Mouse (Mus musculus): ENCODE results near the gene Nkx2-1. TPM values are rescaled to one million over a fixed set of nuclear protein-coding genes. Genes with fewer than 3 reads are reported as not detected.

The Nkx2-1 gene
- not detected in 2 replicates for polyA plus RNA-seq (2012; rRNA removed)

GRCm38 (mm10) chr12:56536884-56537265 is at the start of gene Nkx2-1:
Nkx2-1 (minus strand) TSS chr12:56536908.
- WGBS: 2% methylated on average over 11 of the region's 11 CpGs
- DNase-seq (ENCODE audit: low read depth, low spot score): no peak

GRCm38 (mm10) chr12:56541068-56541467 is 4.4 kb upstream of the Nkx2-1 start:
- no peak for DNase-seq (ENCODE audit: low read depth, low spot score)
- WGBS: 2% methylated on average over 14 of the region's 14 CpGs

- no peak for DNase-seq (ENCODE audit: low read depth, low spot score)
- WGBS: 7% methylated on average over 10 of the region's 10 CpGs
Measured at GRCm38 (mm10) chr12:56540591-56540990, 3.9 kb upstream of the Nkx2-1 start.

DNA sequence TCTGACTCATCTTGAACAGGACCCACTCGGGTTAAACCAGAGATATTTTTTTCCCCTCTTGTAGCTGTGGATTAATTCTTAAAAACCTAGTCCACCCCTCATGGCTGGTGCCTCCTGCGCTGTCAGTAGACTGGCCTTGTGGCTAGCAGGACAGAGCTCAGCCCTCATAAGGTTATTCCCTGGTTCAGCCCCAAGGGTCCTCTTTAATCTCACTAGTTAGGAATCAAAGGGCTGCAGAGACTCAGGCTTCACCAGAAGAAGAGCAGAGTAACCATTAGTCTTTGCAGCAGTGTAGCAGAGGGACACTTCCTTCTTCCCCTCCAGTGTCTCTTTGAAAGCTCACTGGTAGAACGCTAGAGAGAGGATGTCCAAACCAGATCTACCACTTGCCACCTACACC is 1.9 kb upstream of the Nkx2-1 start:
- under 1% methylated on average over 3 of the region's 3 CpGs for WGBS

GRCm38 (mm10) chr12:56537931-56538330 is 1.2 kb upstream of the Nkx2-1 start:
- WGBS: 2% methylated on average over 6 of the region's 6 CpGs
- DNase-seq (ENCODE audit: low read depth, low spot score): no peak

More for the DNA sequence above, 1.9 kb upstream of the Nkx2-1 start:
- DNase-seq (ENCODE audit: low read depth, low spot score): no peak

DNA sequence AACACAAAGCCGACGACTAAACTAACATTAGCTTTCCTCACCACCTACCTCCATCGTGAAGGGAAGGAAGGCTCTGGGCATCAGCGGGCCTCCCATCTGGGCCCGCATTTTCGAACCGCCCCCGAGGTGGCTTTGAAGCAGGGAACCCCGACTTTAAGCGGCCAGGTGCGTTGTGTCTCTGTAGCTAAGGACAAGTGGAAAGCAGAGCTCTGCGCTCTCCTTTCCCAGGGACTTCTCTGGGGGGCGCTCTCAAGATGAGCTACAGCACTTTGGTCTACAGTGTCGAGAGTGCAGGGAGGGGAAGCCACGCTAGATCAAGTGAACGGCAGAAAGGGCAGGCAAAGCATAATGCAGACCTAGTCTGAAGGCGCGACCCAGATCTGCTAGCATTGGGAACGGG is 634 bp upstream of the Nkx2-1 start:
- no peak for DNase-seq (ENCODE audit: low read depth, low spot score)
- WGBS: 3% methylated on average over 19 of the region's 19 CpGs

DNA sequence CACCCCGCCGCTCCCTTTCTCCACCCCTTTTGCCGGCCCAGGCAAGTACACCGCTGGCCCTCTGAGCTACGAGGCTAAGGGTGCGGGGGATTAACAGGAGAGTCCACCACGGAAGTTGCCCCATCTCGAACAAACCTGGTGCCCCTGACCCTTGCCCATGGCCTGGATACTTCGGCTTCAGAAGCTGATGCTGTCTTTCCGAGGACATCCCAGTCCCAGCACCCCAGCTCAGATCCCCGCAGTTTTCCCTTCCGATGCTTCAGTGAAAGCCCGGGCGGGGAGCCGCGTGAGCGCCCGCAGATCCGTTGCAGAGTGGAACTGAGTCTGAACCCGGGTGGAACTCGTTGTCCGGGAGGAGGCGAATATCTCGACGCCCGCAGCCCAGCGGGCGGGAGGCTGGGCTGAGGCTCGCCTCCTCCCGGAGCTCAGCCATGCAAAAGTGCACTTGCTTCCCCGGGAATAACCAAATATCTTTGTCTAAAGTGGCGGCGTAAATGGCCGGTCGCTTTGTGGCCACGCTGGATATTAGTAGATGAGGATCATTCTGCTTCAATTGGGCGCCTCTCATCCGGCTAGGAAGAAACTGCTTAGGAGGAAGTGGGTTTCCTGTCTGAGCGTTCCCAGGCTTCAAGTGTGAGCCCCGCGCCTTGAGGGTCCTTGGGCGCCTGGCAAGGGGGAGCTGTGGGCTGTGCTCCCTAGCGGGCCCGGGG is 379 bp downstream of the Nkx2-1 start:
- DNase-seq (ENCODE audit: low read depth, low spot score): no peak
- WGBS: 2% methylated on average over 44 of the region's 44 CpGs

GRCm38 (mm10) chr12:56535411-56536173 is 1.1 kb downstream of the Nkx2-1 start:
- DNase-seq (ENCODE audit: low read depth, low spot score): no peak
- 3% methylated on average over 36 of the region's 36 CpGs for WGBS

DNA sequence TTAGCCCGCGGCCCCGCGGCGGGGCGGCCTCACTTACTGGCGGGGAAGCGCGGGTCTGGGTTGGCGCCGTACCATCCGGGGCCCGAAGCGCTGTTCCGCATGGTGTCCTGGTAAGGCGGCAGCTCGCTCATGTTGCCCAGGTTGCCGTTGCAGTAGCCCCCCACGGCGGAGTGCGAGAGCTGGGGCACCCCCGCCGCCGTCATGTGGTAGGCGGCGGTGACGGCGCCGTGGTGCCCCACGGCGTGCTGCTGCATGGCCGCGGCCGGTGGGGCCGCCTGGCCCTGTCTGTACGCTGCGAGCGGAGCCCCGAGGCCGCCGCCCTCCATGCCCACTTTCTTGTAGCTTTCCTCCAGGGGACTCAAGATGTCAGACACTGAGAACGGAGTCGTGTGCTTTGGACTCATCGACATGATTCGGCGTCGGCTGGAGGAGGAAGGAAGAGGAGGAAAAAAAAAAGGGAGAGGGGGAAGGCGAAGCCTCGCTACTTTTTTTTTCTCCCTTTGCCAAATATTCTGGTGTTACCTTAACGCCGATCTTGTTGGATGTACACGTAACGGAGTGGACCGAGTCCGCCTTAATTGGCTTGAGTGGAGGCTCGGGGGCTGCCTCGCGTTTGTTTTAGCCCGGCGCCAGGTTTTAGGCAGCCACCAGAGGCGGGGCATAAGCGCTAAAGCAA is 1.9 kb downstream of the Nkx2-1 start:
- WGBS: 1% methylated on average over 62 of the region's 62 CpGs
- DNase-seq (ENCODE audit: low read depth, low spot score): no peak

- 2% methylated on average over 24 of the region's 24 CpGs for WGBS
- DNase-seq (ENCODE audit: low read depth, low spot score): no peak
Measured at GRCm38 (mm10) chr12:56534311-56534650, 2.4 kb downstream of the Nkx2-1 start.

- 2% methylated on average over 54 of the region's 54 CpGs for WGBS
- no peak for DNase-seq (ENCODE audit: low read depth, low spot score)
Measured at GRCm38 (mm10) chr12:56533501-56534310, 3.0 kb downstream of the Nkx2-1 start.

- DNase-seq (ENCODE audit: low read depth, low spot score): no peak
- 3% methylated on average over 47 of the region's 50 CpGs for WGBS
Measured at GRCm38 (mm10) chr12:56532986-56533495, 3.7 kb downstream of the Nkx2-1 start.

- no peak for DNase-seq (ENCODE audit: low read depth, low spot score)
- 9% methylated on average over 4 of the region's 4 CpGs for WGBS
Measured at GRCm38 (mm10) chr12:56532142-56532541, 4.6 kb downstream of the Nkx2-1 start.

GRCm38 (mm10) chr12:56531051-56531620 is 5.6 kb downstream of the Nkx2-1 start:
- WGBS: 3% methylated on average over 3 of the region's 3 CpGs
- no peak for DNase-seq (ENCODE audit: low read depth, low spot score)

- DNase-seq (ENCODE audit: low read depth, low spot score): no peak
- 5% methylated on average over 3 of the region's 3 CpGs for WGBS
Measured at GRCm38 (mm10) chr12:56529931-56530330, 6.8 kb downstream of the Nkx2-1 start.

DNA sequence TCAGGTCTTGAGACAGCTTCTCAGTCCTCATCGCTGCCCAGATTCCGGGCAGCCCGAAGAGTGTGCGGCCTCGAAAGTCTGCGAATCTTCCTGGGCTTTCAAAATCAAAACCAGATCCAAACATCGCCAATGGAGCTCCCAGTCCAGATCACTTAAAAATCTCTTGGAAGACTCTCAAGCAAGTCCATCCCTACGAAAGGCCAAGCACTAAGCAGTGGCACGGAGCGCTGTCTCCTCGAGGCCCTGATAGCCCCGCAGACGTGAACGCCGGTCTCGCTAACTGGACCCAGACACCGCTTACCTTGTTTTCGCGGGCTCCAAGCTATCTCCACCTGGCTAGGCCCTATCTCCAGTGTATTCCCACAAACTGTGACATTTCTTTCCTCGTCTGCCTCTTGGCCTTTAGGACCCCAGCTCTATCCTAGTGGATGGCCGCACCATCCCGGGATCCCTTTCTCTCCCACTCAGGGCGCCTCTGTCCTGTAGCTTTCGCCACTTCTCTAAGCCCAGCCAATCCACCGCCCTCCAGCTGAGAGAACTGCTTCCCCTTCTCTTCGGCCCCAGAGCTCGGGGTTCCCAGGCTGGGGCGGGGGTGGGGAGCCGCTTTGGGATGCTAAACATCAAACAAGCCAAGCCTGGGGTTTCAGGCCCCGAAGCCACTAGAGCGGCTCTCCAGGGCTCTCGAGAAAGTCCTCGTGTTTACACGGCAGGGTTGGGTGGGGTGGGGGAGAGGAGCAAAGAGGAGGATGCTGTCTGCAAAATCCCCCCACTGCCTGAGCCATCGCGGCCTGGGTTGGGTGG is 7.6 kb downstream of the Nkx2-1 start:
- no peak for DNase-seq (ENCODE audit: low read depth, low spot score)

DNA sequence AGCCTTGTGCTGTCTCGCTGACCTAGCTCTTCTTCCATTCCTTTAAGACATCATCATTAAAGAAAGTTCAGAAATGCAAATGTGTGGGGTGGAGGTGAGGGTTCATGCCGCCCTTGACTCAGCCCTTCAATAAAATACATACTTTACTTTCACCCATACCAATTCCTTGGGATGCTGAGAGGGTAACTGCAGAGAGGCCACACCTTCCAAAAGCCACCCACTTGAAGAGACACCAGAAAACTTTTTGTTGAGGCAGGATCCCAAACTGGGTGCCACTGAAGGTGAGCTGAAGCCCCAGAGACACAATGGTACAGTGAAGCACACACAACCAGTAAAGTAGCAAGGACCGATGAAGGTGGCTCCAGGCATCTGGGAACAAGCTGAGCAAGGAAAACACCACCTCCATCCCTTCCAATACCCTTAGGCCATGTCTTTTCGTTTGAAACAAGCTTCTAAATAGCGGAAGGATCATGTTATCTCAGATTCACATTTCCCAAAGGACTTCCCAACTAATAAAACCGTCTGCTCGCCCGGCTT is 8.6 kb downstream of the Nkx2-1 start:
- 6% methylated on average over 8 of the region's 8 CpGs for WGBS
- no peak for DNase-seq (ENCODE audit: low read depth, low spot score)

More for the DNA sequence above, 7.6 kb downstream of the Nkx2-1 start:
- 3% methylated on average over 36 of the region's 36 CpGs for WGBS

DNA sequence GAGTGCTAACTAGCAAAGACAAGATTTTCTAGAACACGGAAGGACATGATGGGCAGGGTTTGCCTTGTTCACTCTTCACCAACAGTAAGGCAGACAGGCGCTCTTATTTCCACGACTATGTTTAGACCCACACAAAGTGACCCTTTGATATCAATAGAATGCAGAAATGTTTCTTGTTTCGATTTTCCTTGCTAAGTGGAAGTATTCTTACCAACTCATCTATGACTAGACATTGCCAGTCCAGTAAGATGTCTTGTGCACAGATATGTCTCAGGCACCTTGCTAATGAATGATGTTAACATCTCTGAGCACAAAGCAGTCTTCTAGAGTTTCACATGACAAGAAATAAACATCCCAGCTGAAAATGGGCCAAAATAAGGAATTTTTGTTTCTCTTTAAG is 9.6 kb downstream of the Nkx2-1 start:
- no peak for DNase-seq (ENCODE audit: low read depth, low spot score)
- 26% methylated on average over 4 of the region's 4 CpGs for WGBS

Data from large intestine, adult 2 months (tissue).